Mouse (Mus musculus) stomach, postnatal 0 days (tissue): ENCODE measurements around the gene Ppp4r4.

Experiments used
- CTCF ChIP-seq: IDR thresholded peaks from 2 replicates; pipeline ENCODE4 v1.5.1; 2016; ENCODE audit warnings: antibody characterized with exemption, low read depth, mild to moderate bottlenecking, moderate library complexity
- EP300 ChIP-seq: optimal IDR thresholded peaks from 2 replicates; pipeline ENCODE3; 2016; ENCODE audit warnings: antibody characterized with exemption

DNA sequence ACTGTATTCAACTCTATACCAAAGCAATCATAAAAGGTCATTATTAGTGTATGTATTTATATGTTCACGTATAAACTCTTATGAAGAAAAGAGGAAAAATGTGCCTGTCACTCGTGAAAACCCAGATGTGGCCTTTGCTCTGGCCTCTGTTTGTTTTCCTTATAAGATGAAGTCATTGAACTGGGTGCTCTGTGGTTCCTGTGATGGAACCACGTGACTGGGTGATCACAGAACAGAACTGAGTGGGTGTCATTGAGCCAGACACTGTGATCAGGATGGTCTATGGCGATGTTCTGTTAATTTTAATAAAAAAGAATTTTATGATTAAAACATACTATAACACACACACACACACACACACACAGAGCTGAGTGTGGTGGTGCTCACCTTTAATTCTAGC lies 83.7 kb downstream of the Ppp4r4 start:
- TF ChIP-seq CTCF (no peak), EP300 (no peak)
